ENCODE assay signal across 8 mouse cellular contexts in genomic region chr11:62550727-62551225, GRCm38 (mm10). TPM values are rescaled to one million over a fixed set of nuclear protein-coding genes. Genes with fewer than 3 reads are reported as not detected.
A peak's percentile ranks its signal among the peaks of the same experiment; 100 is the strongest.
DNase-seq lines count a peak whose midpoint lies in the region; ATAC-seq and TF ChIP-seq lines count a peak whose summit lies in the region.

TSS of gene Ubb (plus strand) at chr11:62551171.

- H3K36me3 ChIP-seq in erythroblast, embryonic 14.5 days (ENCODE audit: control insufficient read depth): peaks cover 34% of the 10 kb centered on the region
- peaks cover 8% of the 10 kb centered on the region; the same call in 1 of the 2 replicates for H3K36me3 ChIP-seq in heart, embryonic 11.5 days (ENCODE audit: control insufficient read depth, insufficient read depth, low read length)
- H3K36me3 ChIP-seq in kidney, embryonic 16.5 days (ENCODE audit: insufficient read depth, low read length): peaks cover 24% of the 10 kb centered on the region; the same call in 1 of the 2 replicates
- H3K36me3 ChIP-seq in liver, adult 2 months (ENCODE audit: control insufficient read depth, insufficient read depth, low read length): peaks cover 14% of the 10 kb centered on the region
- H3K36me3 ChIP-seq in myocyte (ENCODE audit: control insufficient read depth, insufficient read depth): peaks cover 17% of the 10 kb centered on the region
- H3K36me3 ChIP-seq in splenic B cell, adult 2 months (ENCODE audit: control insufficient read depth, insufficient read depth, low read length, poor library complexity, severe bottlenecking): peaks cover 10% of the 10 kb centered on the region

- no peak for TF ChIP-seq CTCF in brain, embryonic 14.5 days (IDR thresholded peaks at IDR 0.05; ENCODE audit: borderline replicate concordance, extremely low read depth, insufficient read depth, insufficient read length)
- no peak for TF ChIP-seq CTCF in liver, adult 2 months (IDR thresholded peaks at IDR 0.05; ENCODE audit: low read depth, low read length)

- peak; percentile 97 for DNase-seq in B cell, adult 2 months
- peak; percentile 100 for DNase-seq in brain, embryonic 14.5 days (ENCODE audit: low read depth)
- DNase-seq in liver, adult 2 months (ENCODE audit: extremely low read depth, low read depth, low spot score): peak; percentile 94
- peak; percentile 100 for DNase-seq in splenic B cell, adult 2 months (ENCODE audit: low read depth, low spot score)

- peak; percentile 94 for ATAC-seq in heart, embryonic 11.5 days (replicated peaks; ENCODE audit: insufficient number of reproducible peaks, low FRiP score, low TSS enrichment)
- ATAC-seq in kidney, embryonic 16.5 days (ENCODE audit: low FRiP score, low TSS enrichment): peak; percentile 98

- H3K27me3 ChIP-seq in erythroblast, embryonic 14.5 days (ENCODE audit: control insufficient read depth): no peaks in the 10 kb centered on the region
- H3K27me3 ChIP-seq in heart, embryonic 11.5 days (ENCODE audit: control insufficient read depth, insufficient read depth, low read length): no peaks in the 10 kb centered on the region
- H3K27me3 ChIP-seq in kidney, embryonic 16.5 days (ENCODE audit: insufficient read depth, low read length): no peaks in the 10 kb centered on the region
- no peaks in the 10 kb centered on the region for H3K27me3 ChIP-seq in liver, adult 2 months (ENCODE audit: control insufficient read depth, insufficient read depth, low read length)
- H3K27me3 ChIP-seq in myocyte (ENCODE audit: control insufficient read depth, insufficient read depth, insufficient read length): no peaks in the 10 kb centered on the region
- H3K27me3 ChIP-seq in splenic B cell, adult 2 months (ENCODE audit: control insufficient read depth, insufficient read depth, low read length, poor library complexity, severe bottlenecking): no peaks in the 10 kb centered on the region

- peak within 1 kb of the TSS; percentile 95 for H3K27ac ChIP-seq in heart, embryonic 11.5 days (ENCODE audit: low read depth, low read length)
- H3K27ac ChIP-seq in kidney, embryonic 16.5 days (ENCODE audit: low read length): peak within 1 kb of the TSS; percentile 97
- H3K27ac ChIP-seq in liver, adult 2 months (replicated peaks; ENCODE audit: insufficient read depth, low read depth, low read length): peak within 1 kb of the TSS; percentile 99

- under 1% methylated on average over 40 of the region's 40 CpGs for WGBS in heart, embryonic 11.5 days (ENCODE audit: insufficient replicate concordance)
- WGBS in kidney, embryonic 16.5 days: under 1% methylated on average over 40 of the region's 40 CpGs
- under 1% methylated on average over 40 of the region's 40 CpGs for WGBS in liver, adult 2 months

- H3K4me3 ChIP-seq in erythroblast, embryonic 14.5 days (replicated peaks): peak within 1 kb of the TSS; percentile 92
- H3K4me3 ChIP-seq in heart, embryonic 11.5 days (ENCODE audit: low read depth, low read length): peak within 1 kb of the TSS; percentile 79
- peak within 1 kb of the TSS; percentile 77 for H3K4me3 ChIP-seq in kidney, embryonic 16.5 days (ENCODE audit: low read length)
- H3K4me3 ChIP-seq in liver, adult 2 months (ENCODE audit: insufficient read depth, low read depth, low read length): peak within 1 kb of the TSS; percentile 85
- H3K4me3 ChIP-seq in myocyte: peak within 1 kb of the TSS; percentile 50

- peak within 1 kb of the TSS; percentile 84 for H3K4me2 ChIP-seq in heart, embryonic 11.5 days
- peak within 1 kb of the TSS; percentile 91 for H3K4me2 ChIP-seq in kidney, embryonic 16.5 days (replicated peaks; ENCODE audit: low read depth, low read length)
- H3K4me2 ChIP-seq in myocyte (ENCODE audit: low read depth): peak within 1 kb of the TSS; percentile 98

- no peaks in the 10 kb centered on the region for H3K9me3 ChIP-seq in erythroblast, embryonic 14.5 days (ENCODE audit: control insufficient read depth, low read length)
- no peaks in the 10 kb centered on the region for H3K9me3 ChIP-seq in heart, embryonic 11.5 days (replicated peaks; ENCODE audit: control insufficient read depth, low read length)
- no peaks in the 10 kb centered on the region for H3K9me3 ChIP-seq in kidney, embryonic 16.5 days (ENCODE audit: low read length)

- peaks cover 4% of the 10 kb centered on the region; the same call in 1 of the 2 replicates for H3K79me2 ChIP-seq in liver, adult 2 months (ENCODE audit: control insufficient read depth, insufficient read depth, low read length)
- peaks cover 32% of the 10 kb centered on the region for H3K79me2 ChIP-seq in myocyte (ENCODE audit: control insufficient read depth, insufficient read depth)

- peak within 1 kb of the TSS; percentile 50 for H3ac ChIP-seq in myocyte (ENCODE audit: control insufficient read depth, insufficient read length)

- peak; percentile 91; the same call in 1 of the 2 replicates for TF ChIP-seq POLR2A in brain, embryonic 14.5 days (IDR thresholded peaks at IDR 0.05; ENCODE audit: borderline replicate concordance, extremely low read depth, insufficient read depth, insufficient read length, poor library complexity, severe bottlenecking)
- TF ChIP-seq POLR2A in liver, adult 2 months (IDR thresholded peaks at IDR 0.05; ENCODE audit: extremely low read depth, insufficient read depth, low read length): peak; percentile 91
- peak; percentile 82 for TF ChIP-seq POLR2A in myocyte (IDR thresholded peaks at IDR 0.05; ENCODE audit: insufficient read length, low read depth)

- peak within 1 kb of the TSS; percentile 86 for H3K9ac ChIP-seq in heart, embryonic 11.5 days (ENCODE audit: low read depth, low read length)
- H3K9ac ChIP-seq in kidney, embryonic 16.5 days (replicated peaks; ENCODE audit: low read length): peak within 1 kb of the TSS; percentile 96
- H3K9ac ChIP-seq in liver, adult 2 months (ENCODE audit: low read depth, low read length): peak within 1 kb of the TSS; percentile 93

- peaks cover 49% of the 10 kb centered on the region for H3K4me1 ChIP-seq in erythroblast, embryonic 14.5 days (ENCODE audit: control insufficient read depth)
- peaks cover 17% of the 10 kb centered on the region for H3K4me1 ChIP-seq in heart, embryonic 11.5 days (ENCODE audit: control insufficient read depth, insufficient read depth, low read length)
- H3K4me1 ChIP-seq in kidney, embryonic 16.5 days (ENCODE audit: insufficient read depth, low read length): peaks cover 32% of the 10 kb centered on the region
- peaks cover 12% of the 10 kb centered on the region for H3K4me1 ChIP-seq in liver, adult 2 months (ENCODE audit: control insufficient read depth, insufficient read depth, low read length)

TF ChIP-seq in myocyte, 11 proteins besides CTCF, POLR2A, EP300 and RAD21:
- TF ChIP-seq REST (IDR thresholded peaks at IDR 0.05; ENCODE audit: insufficient read depth, insufficient read length): no peak
- TF ChIP-seq POLR2AphosphoS2 (IDR thresholded peaks at IDR 0.05; ENCODE audit: insufficient read length, low read depth): peak; percentile 86
TF ChIP-seq in myocyte: peak in this region for 1.

RNA-seq across cellular contexts. Expression of gene Ubb, which starts in this region (rescaled TPM):
- 4,191 and 5,062 TPM in 2 replicates for polyA plus RNA-seq in brain, embryonic 14.5 days (2012; rRNA removed)
- 195 and 225 TPM in 2 replicates for polyA plus RNA-seq in erythroblast, embryonic 14.5 days (2012)
- polyA plus RNA-seq in heart, embryonic 11.5 days (2014; fragmentation: Nextera tagmentation; extraction: Ambion mirVana): 2,677 and 2,901 TPM in 2 replicates
- polyA plus RNA-seq in kidney, embryonic 16.5 days (2015; fragmentation: Nextera tagmentation; extraction: Ambion mirVana): 3,284 and 3,391 TPM in 2 replicates
- total RNA-seq in liver, adult 2 months (2014; rRNA removed): 621 and 698 TPM in 2 replicates
- 644 and 809 TPM in 2 replicates for polyA plus RNA-seq in liver, adult 2 months (2012; rRNA removed)
- 2,028 TPM for polyA plus RNA-seq in myocyte (2012; fragmentation: generic; extraction: Trizol)

Comparison
In these comparisons a context has a peak if more than half of its experiments do, and no peak if none do; other contexts are left out.
1. Peak in every context shown above with its lines: DNase-seq, ATAC-seq, H3K4me3 ChIP-seq and H3K27ac ChIP-seq.